Mouse (Mus musculus) midbrain, postnatal 0 days (tissue): ENCODE measurements around the gene Colec11. TPM values are rescaled to one million over a fixed set of nuclear protein-coding genes. Genes with fewer than 3 reads are reported as not detected.

Experiments
- ATAC-seq: fragments of 200-750 bp; cut with Nextera tagmentation; 2 replicates; pipeline ENCODE4 v1.8.0; 2017; ENCODE audit warnings: moderate number of reproducible peaks, mild to moderate bottlenecking, moderate TSS enrichment, moderate library complexity; ENCODE audit not compliant: low FRiP score
- DNase-seq: peaks from one replicate; pipeline ENCODE4 v3.0.0-alpha.2; 2015; ENCODE audit warnings: low spot score
- H3K27ac ChIP-seq: fragments of 300-500 bp; sonication (generic); 2 replicates; pipeline ENCODE4 v1.5.1; 2014; ENCODE audit warnings: low read depth, mild to moderate bottlenecking, low read length, mixed read lengths
- H3K27me3 ChIP-seq: fragments of 300-500 bp; sonication (generic); 2 replicates; pipeline ENCODE4 v1.6.1; 2014; ENCODE audit warnings: low read length, control low read depth, mixed read lengths; ENCODE audit not compliant: insufficient read depth
- H3K36me3 ChIP-seq: fragments of 300-500 bp; sonication (generic); 2 replicates; pipeline ENCODE4 v1.6.1; 2014; ENCODE audit warnings: low read length, control low read depth, mixed read lengths; ENCODE audit not compliant: insufficient read depth
- H3K4me1 ChIP-seq: fragments of 300-500 bp; sonication (generic); 2 replicates; pipeline ENCODE4 v1.6.1; 2014; ENCODE audit warnings: mild to moderate bottlenecking, control low read depth, antibody characterized with exemption, low read length, mixed read lengths; ENCODE audit not compliant: insufficient read depth
- H3K4me2 ChIP-seq: fragments of 300-500 bp; sonication (generic); 2 replicates; pipeline ENCODE4 v1.6.1; 2014; ENCODE audit warnings: low read depth, mild to moderate bottlenecking, low read length, mixed read lengths; ENCODE audit not compliant: poor library complexity, severe bottlenecking
- H3K4me3 ChIP-seq: fragments of 300-500 bp; sonication (generic); 2 replicates; pipeline ENCODE4 v1.5.1; 2014; ENCODE audit warnings: low read depth, mild to moderate bottlenecking, low read length, moderate library complexity
- H3K9ac ChIP-seq: fragments of 300-500 bp; sonication (generic); replicated peaks from 2 replicates; pipeline ENCODE4 v1.6.1; 2014; ENCODE audit warnings: mild to moderate bottlenecking, low read length, moderate library complexity, mixed read lengths; ENCODE audit not compliant: poor library complexity, severe bottlenecking
- H3K9me3 ChIP-seq: fragments of 300-500 bp; sonication (generic); 2 replicates; pipeline ENCODE4 v1.6.1; 2016; ENCODE audit warnings: low read length, control low read depth
- CTCF ChIP-seq: IDR thresholded peaks from 2 replicates; pipeline ENCODE4 v1.5.1; 2016; ENCODE audit warnings: antibody characterized with exemption, mild to moderate bottlenecking
- WGBS: fragments of 180-500 bp; shearing (Covaris S2); extraction: QIAGEN DNeasy Blood & Tissue Kit; methylation state at CpG from one replicate; pipeline ENCODE4 v1.1.7; 2014; 5-methylcytosine and 5-hydroxymethylcytosine counted together
- polyA plus RNA-seq: library from polyadenylated mRNA; unstranded; fragments of >200 nt; fragmentation: Nextera tagmentation; extraction: Ambion mirVana; gene quantifications from 2 replicates; pipeline ENCODE4 v1.2.1, GENCODE M21; 2015
- total RNA-seq: library from RNA; depleted of rRNA; stranded (reverse); fragments of >200 nt; gene quantifications from 2 replicates; pipeline ENCODE4 v1.2.3, GENCODE M21; 2014

The Colec11 gene
- total and polyA plus RNA-seq, 2 experiments from 2014 or later = 1.1 to 1.4 TPM

- Histone ChIP-seq H3K4me3 (no peak overlapping the region), H3K4me2 (no peak overlapping the region), H3K9ac (no peak overlapping the region), H3K27me3 (no peaks in the 10 kb centered on the region), H3K27ac (no peak overlapping the region), H3K4me1 (no peaks in the 10 kb centered on the region), H3K9me3 (no peaks in the 10 kb centered on the region), H3K36me3 (no peaks in the 10 kb centered on the region)
- DNase-seq = no peak
- ATAC-seq = no peak
- 87% methylated on average over 9 of the region's 9 CpGs for WGBS
- TF ChIP-seq CTCF = no peak
Observed at GRCm38 (mm10) chr12:28597699-28598098, 25.5 kb downstream of the Colec11 start.

DNA sequence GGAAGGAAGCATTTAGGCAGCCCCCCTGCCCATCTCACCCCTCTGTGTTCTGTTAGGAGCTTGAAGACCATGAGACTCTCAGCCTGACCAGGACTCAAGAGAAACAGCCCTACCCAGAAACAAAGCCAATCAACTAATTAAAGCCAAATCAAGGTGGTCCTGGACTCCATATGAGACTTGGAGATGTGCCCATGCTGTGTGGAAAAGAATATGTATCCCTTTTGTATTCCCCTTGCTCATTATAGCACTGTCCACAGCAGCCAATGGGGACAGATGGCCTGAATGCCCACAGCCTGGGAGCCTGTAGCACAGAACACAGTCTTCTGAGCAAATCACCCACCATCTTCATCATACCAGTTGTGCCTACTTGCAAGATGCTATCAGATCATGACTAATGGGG is 26.3 kb downstream of the Colec11 start:
- no peak overlapping the region for H3K4me2 ChIP-seq
- ATAC-seq = no peak
- no peaks in the 10 kb centered on the region for H3K36me3 ChIP-seq
- no peak overlapping the region for H3K4me3 ChIP-seq
- H3K9ac ChIP-seq = no peak overlapping the region
- peak; percentile 21 for DNase-seq
- H3K27ac ChIP-seq = no peak overlapping the region
- no peaks in the 10 kb centered on the region for H3K27me3 ChIP-seq
- no peaks in the 10 kb centered on the region for H3K9me3 ChIP-seq
- no peak for TF ChIP-seq CTCF
- H3K4me1 ChIP-seq = no peaks in the 10 kb centered on the region

DNA sequence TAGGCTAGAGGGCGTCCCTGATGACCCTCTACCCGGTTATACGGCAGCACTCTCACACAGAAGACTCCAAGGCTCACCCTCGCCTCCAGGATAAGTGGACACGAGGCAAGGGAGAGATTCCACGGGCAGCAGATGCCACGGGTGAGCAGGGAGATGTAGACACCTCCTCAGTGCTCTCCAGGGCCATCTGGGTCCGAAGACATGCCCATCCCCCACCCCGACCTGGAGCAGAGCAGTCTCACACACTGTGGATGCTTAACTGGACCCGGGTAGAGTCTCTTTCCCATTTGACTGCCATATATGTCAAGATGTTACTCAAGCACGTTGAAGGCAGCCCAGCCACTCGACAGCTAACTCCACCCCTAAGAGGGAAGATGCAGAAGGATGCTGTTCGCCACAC is 32.7 kb downstream of the Colec11 start:
- no peaks in the 10 kb centered on the region for H3K9me3 ChIP-seq
- H3K27me3 ChIP-seq = no peaks in the 10 kb centered on the region
- H3K27ac ChIP-seq = peak overlapping the region; percentile 69; the same call in 1 of the 2 replicates
- TF ChIP-seq CTCF = no peak
- H3K4me1 ChIP-seq = peaks cover 11% of the 10 kb centered on the region
- DNase-seq (no peak), ATAC-seq (no peak)
- H3K4me3 ChIP-seq = no peak overlapping the region
- H3K4me2 ChIP-seq = no peak overlapping the region
- WGBS = 49% methylated on average over 13 of the region's 13 CpGs
- H3K36me3 ChIP-seq = no peaks in the 10 kb centered on the region
- H3K9ac ChIP-seq = no peak overlapping the region

DNA sequence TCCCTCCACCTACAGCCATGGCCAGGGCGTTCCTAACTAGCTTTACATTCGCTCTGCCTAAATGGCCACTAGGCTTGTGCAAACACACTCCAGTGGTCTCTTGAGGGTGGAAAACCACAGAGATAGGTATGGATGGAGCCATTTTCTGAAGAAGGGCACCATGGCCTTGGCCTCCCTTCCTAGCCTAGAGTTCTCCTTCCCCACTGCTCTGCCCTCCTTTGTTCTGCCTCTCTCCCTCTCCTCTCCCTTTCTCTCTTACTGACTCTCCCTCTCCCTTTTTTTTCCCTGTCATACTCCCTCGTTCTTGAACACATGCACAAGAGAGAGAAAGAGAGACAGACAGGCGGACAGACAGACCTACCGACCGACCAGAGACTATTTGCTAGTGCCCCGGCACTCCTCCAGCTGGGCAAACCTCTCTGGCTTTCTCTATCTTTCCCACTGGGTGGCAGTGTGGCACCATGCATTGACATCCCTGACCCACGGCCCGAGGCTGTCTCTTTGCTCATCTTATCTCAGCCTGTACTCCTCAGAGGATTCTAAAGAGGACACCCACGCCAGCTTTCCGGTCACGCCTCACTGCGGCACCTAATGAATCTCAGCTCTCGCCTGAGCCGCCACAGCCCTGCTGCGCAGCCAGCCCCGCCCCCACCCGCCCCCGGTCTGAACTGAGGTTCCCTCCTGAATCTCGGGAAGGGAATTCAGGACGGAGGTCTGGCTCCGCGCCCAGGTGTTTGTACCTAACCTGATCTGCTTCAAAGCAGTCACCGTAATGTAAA is 33.9 kb downstream of the Colec11 start:
- H3K27ac ChIP-seq = peak overlapping the region; percentile 69
- H3K9me3 ChIP-seq = no peaks in the 10 kb centered on the region
- no peaks in the 10 kb centered on the region for H3K27me3 ChIP-seq
- peak; percentile 94 for TF ChIP-seq CTCF
- H3K4me2 ChIP-seq = peak overlapping the region; percentile 59
- H3K36me3 ChIP-seq = no peaks in the 10 kb centered on the region
- DNase-seq = peak; percentile 95
- peak overlapping the region; percentile 22 for H3K4me3 ChIP-seq
- 8% methylated on average over 23 of the region's 24 CpGs for WGBS
- peaks cover 11% of the 10 kb centered on the region for H3K4me1 ChIP-seq
- peak overlapping the region; percentile 54 for H3K9ac ChIP-seq
- ATAC-seq = peak; percentile 92

- no peak for TF ChIP-seq CTCF
- ATAC-seq (no peak), DNase-seq (peak; percentile 66)
- Histone ChIP-seq H3K4me2 (no peak overlapping the region), H3K4me1 (peaks cover 11% of the 10 kb centered on the region), H3K9ac (no peak overlapping the region), H3K36me3 (no peaks in the 10 kb centered on the region), H3K4me3 (no peak overlapping the region), H3K27me3 (no peaks in the 10 kb centered on the region), H3K27ac (peak overlapping the region; percentile 69), H3K9me3 (no peaks in the 10 kb centered on the region)
- WGBS = 30% methylated on average over 6 of the region's 6 CpGs
Observed at GRCm38 (mm10) chr12:28587949-28588348, 35.2 kb downstream of the Colec11 start.

DNA sequence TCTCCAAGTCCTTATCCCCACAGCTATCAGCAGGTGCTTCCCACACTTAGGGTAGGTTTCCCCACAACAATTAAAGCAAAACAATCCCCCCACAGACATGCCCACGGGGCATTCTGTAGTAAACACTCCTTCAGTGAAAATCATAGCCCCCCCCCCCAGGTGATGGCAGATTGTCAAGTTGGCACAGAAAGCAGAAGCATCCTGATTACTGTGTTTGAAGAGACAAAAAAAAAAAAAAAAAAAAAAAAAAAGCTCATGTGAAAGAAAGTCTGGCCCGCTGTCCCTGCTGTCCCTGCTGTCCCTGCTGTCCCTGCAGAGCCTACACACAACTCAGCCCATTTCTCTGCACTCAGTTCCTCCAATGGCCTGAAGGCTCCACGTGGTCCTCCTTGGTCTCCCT is 39.1 kb downstream of the Colec11 start:
- no peaks in the 10 kb centered on the region for H3K9me3 ChIP-seq
- H3K27ac ChIP-seq = no peak overlapping the region
- no peak overlapping the region for H3K4me3 ChIP-seq
- no peak overlapping the region for H3K9ac ChIP-seq
- 0 out of 2 replicates have a peak, but pooled peaks cover 4% of the 10 kb centered on the region for H3K4me1 ChIP-seq
- H3K27me3 ChIP-seq = no peaks in the 10 kb centered on the region
- TF ChIP-seq CTCF = no peak
- no peak overlapping the region for H3K4me2 ChIP-seq
- ATAC-seq (no peak), DNase-seq (no peak)
- 62% methylated on average over 3 of the region's 3 CpGs for WGBS
- H3K36me3 ChIP-seq = no peaks in the 10 kb centered on the region
